Mouse (Mus musculus) spleen, adult 2 months (tissue): ENCODE results near the gene Pip5k1a.

Source experiments
- CTCF ChIP-seq: fragments of 200-500 bp; IDR thresholded peaks from 2 replicates; pipeline ENCODE4 v1.5.1; 2011; ENCODE audit warnings: mild to moderate bottlenecking, inconsistent platforms; ENCODE audit not compliant: insufficient read depth, insufficient read length, insufficient replicate concordance; ENCODE audit errors: extremely low read depth
- POLR2A ChIP-seq: fragments of 200-500 bp; IDR thresholded peaks from 2 replicates; pipeline ENCODE4 v1.6.1; 2011; ENCODE audit warnings: low read depth, low read length, inconsistent platforms

- TF ChIP-seq CTCF (no peak), POLR2A (no peak; the same call in 1 of the 2 replicates)
Observed at GRCm38 (mm10) chr3:95141474-95141873, 34.7 kb upstream of the Pip5k1a start.
